Mouse (Mus musculus) layer of hippocampus, adult 11-12 months (tissue): ENCODE results near the gene Etv6.
"Not testable (repeated sequence)": the region's sequence is repeated elsewhere in the genome, so short reads cannot be mapped to it uniquely, and the experiment has no call there.

ENCODE experiments used
- DNase-seq: peaks from one replicate; pipeline ENCODE4 v3.0.0; 2022; ENCODE audit warnings: low spot score

Etv6 gene

DNA sequence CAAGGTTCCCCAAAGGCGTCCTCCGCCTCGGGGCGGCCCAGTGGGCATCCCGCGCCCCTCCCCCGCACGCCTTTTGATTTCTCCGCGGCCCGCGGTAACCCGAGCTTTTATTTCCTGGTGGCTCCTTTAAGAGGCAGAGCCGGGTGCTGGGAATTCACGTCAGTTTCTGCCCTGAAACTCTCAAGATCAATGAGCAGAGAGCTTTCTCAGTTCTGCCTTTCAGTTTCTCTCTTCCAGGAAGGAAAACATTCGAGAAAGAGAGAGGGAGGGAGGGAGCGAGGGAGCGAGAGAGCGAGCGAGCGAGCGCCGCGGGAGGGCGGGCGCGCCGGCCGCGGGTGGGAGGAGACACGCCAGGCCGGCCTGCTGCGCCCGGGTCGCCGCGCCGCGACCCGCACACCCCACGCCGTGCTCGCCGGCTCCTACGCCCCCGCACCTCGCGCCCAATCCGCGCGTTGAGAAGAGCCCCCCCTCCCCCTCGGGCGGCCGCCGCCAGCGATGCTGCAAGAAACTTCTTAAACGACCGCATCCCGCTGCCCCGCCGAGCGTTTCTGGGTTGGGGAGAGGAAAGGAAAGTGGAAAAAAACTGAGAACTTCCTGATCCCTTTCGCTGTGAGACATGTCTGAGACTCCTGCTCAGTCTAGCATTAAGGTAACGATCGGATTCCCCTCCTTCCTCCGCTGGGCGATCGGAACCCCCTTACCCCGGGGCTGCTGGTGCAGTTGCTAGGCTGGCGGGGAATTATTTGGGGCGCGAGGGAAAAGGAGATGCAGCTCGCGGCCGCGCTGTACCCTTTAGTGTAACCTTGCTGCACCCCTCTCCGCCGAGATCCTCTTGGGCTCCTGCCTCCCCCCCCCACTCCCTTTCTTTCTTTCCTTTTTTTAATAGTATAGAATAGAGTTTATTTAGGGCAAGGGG lies at the start of gene Etv6:
Etv6 (plus strand) TSS at position 211 of the 916 bp plus-strand sequence.
- DNase-seq = peak; percentile 83

GRCm38 (mm10) chr6:133986161-133986560 lies 49.3 kb upstream of the Etv6 start:
- no peak for DNase-seq

DNA sequence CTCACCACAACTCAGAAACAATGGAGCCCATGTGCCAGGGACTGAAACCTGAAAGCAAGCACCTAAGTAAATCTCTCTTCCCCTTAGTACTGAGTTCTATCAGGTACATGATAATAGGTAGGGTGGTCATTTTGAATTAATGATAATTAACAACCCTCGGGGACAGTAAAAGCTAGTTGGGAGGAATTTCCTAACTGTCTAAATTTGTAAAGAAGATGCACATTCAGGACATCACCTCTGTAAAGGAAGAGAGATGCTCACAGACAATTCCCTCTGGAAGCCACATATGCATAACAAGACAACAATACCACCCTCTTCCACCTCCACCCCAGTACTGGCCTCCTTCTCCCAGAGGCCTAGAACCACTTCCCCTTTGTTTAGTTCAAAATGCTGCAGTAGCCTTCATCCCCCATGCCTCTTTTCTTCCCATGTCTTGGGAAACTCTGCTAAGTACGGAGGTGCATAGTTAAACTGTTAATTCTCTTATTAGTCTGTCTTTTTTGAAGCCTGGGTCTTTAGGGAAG lies 48.4 kb upstream of the Etv6 start:
- no peak for DNase-seq

DNA sequence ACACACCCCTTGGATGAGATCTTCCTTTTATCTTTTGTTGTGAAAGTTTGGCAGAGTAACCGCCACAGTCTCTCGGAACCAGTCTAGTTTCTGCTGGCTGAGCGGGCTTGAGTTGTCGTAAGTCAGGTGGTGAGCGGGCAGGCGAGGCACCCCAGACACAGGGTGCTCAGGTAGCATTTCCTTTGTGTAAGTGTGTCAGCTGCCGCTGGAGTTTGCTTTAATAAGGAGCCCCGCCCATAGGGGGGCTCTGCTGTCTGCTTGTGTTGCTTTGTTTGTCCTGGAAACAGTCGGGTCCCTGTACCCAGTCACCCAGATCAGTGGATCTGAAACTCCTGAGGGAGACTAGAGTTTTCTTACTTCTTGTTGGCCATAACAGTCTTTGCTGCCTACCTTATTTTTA lies 47.5 kb upstream of the Etv6 start:
- no peak for DNase-seq

DNA sequence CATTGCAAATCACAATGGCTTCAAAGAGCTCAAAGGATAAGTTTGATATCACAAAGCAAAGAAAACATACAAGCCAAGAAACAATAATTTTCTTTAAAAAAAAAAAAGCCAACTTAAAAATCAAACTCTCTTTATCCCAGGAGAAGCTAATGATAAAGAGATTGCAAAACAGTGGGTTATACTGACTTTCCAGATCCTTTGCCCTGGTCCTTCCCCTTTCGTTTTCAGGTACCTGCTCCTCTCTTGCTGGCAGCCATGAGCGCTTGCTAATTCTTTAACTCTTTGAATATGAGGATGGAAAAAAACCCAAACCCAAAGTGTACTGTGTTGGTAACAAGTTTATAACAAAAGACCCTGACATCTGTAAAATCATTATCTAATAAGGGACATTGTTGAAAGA lies 38.0 kb upstream of the Etv6 start:
- DNase-seq = no peak

DNA sequence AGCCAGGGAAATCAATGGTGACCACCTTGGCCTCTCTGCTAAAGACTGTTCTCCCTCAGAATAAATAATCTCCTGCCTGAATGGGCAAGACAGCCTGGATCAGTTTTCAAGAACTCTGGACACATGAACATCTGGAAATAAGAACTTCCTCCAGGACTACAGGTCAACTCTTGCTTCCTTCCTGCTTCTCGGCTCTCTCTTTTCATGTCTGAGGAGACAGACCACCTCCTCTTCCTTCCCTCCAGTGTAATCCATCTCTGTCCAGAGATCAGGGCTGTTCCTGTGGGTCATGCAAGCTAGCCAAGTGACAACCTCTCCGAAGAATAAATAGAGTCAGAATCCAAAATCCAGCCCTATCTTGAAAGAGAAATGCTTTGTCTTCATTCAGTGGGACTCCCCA lies 37.6 kb upstream of the Etv6 start:
- DNase-seq = no peak

DNA sequence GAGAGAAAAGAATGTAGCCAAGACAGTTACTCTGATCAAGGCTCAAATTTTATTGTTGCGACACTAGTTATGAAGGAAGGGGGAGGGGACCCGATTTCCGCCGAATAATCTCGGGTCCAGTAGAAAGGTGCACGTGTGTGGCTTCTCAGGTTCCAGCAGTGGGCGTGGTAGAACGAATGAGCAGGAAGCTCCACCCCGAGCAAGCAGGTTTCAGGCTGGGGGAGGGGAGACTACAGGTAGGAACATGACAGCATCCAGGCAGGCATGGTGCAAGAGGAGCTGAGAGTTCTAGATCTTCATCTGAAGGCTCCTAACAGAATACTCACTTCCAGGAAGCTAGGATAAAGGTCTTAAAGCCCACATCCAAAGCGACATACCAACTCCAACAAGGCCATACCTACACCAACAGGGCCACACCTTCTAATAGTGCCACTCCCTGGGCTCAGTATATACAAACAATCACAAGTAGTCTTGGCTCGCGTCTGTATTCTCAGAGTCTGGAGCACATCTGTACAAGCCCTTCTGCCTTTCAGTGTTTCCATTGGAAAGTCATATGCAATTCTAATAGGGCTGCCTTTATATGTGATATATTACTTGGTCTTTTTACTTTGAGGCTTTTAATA lies 20.9 kb upstream of the Etv6 start:
- not testable (repeated sequence) for DNase-seq

DNA sequence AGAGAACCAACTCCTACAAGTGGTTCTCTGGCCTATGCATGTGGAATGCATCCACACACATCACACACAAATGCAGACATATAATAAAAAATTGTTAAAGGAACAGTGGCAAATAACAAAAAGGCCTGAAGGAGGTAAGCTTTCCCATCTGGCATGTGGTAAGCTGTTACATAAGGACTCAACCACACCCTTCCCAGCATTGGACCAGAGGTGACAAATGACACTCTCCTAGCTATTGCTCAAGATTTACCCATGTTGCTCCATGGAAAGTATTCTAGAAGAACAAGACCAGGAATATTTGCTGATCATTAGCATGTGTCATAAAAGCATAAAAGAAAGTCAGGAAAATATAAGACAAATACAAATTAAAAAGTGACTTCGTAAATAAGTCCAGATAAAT lies 16.7 kb upstream of the Etv6 start:
- DNase-seq = no peak

DNA sequence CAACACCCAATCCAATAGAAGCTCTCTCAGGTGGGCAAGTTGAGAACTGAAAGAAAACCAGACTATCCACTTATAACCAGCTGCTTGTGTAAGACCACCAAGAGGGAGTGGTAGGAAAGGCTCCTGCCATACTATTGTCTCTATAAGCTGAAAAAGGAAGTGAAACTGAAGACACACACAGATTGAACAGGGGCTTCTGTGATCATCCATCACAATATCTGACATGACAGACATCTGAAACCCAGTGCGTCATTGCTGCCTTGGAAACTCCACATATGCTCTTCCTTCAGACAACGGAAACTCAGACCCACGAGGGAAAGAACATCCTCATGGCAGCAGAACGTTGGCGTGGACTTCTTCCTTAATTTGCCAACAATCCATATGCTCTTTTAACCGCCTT lies 14.7 kb upstream of the Etv6 start:
- no peak for DNase-seq

DNA sequence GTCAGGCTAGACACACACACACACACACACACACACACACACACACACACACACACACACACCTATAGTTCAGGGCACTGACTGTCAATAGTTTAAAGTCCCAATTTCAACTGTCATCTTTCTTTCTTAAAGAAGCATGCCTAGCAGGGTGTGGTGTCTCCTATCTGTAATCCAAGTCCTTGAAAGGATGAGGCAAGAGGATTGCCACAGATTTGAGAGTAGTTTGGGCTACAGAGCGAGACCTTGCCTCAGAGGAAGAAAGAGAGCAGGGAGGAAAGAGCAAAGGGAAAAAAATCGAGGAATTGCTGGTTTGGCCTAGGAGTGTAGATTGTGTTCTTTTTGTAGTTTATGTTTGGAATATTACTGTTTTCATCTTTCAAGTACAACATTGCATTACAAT lies 9.2 kb upstream of the Etv6 start:
- no peak for DNase-seq

GRCm38 (mm10) chr6:134027022-134027421 lies 8.5 kb upstream of the Etv6 start:
- no peak for DNase-seq

DNA sequence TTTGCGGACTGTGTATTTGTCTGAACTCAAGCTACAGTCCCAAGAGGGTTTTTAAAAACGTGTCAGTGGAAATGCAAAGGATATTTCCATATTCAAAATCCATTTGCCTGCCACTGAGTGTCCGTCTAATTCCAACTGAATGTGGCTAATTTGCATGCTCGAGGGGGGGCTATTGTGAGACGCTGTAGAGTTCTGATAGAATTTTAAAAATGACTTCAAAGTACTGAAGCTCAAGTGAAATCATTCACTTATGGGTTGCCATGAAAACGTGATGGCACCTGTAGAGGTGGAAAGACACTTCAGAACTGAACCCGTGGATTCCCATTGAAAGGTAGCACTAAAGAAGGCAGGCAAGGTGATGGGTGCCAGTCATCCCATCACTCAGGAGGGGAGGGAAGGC lies 3.0 kb upstream of the Etv6 start:
- DNase-seq = no peak

DNA sequence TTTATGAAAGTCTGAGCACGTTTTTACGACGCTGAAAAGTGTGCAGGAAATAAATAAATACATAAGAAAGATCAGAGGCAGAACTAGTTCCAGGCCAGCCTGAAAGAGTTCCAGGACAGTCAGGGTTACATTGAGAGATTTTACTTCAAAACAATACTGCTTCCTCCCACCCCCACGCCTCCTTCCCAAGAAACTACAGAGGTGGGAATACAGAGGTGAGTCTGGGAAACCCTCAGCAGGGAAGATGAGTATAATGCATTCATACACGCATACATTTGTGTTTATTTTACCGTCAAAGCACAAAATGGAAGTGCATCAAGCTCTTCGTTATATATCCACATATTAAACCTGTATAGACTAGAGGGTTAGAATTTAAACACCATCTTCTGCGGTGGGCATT lies 1.1 kb upstream of the Etv6 start:
- DNase-seq = no peak

DNA sequence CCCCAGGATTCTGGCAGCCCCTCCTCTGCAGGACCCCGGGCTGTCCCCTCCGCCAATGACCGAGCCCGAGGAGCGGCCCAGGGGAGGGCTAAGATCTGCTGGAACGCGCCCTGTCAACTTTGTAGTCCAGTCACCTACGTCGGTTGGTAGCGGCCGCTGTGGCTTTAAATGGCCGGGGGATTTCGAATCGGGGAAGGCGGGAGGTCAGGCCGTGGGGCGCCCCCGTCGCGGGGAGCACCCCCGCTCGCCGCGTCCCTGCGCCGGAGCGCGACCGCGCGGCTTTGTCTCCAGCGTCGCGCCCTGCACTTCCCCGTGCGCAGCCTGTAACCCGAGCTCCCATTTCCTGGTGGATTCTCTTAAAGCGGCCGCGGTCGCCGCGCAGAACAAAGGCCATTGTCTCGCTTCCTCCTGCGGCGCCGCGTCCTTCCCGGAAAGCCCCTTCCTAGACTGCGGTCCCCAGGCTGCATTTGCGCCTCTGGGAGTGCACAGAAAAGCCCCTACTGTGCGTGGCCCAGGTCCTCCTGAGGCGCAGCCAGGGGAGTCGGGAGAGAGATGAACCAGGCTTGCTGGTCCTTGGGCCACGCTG lies 503 bp upstream of the Etv6 start:
- DNase-seq = peak; percentile 80

DNA sequence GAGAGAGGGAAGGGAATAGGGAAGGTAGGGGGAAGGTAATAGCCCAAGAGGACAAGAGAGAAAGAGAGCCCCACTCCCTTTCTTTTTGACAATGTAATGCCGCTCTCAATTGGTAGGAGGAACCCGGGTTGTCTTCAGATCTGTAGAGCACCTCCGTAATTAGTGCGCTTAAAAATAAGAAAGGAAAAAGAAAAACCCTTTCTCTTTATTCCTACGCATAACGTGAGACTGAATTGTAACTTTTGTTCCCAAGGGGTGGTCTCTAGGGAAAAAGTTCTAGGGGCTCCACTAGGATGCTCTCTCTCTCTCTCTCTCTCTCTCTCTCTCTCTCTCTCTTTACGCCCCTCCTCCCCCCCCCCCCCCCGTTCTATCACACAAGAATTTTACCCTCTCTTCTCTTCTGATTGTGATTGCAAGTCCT lies 1.0 kb downstream of the Etv6 start:
- DNase-seq = no peak

- DNase-seq = no peak
These were observed 1.5 kb downstream of the Etv6 start for GRCm38 (mm10) chr6:134036951-134037431.

DNA sequence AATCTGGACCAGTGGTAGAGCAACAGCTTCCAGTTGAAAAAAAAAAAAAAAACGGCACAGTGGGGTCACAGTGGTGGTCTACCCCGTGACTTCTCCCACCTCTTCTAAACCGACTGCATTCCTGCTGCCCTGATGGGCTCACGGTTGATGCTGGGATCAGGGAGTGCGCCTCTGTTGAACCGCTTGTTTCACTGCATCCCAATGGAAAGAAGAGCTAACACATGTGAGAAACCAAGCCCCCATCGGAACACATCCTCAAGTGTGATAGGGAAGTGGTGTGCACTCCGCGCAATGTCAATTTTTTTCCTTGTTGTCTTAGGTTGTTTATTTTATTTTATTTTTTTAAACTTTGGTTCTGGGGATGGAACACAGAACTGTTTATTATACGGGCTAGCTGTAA lies 2.5 kb downstream of the Etv6 start:
- DNase-seq = no peak

GRCm38 (mm10) chr6:134038881-134039280 lies 3.4 kb downstream of the Etv6 start:
- no peak for DNase-seq

- DNase-seq = no peak
These were observed 3.9 kb downstream of the Etv6 start for GRCm38 (mm10) chr6:134039351-134039750.

DNA sequence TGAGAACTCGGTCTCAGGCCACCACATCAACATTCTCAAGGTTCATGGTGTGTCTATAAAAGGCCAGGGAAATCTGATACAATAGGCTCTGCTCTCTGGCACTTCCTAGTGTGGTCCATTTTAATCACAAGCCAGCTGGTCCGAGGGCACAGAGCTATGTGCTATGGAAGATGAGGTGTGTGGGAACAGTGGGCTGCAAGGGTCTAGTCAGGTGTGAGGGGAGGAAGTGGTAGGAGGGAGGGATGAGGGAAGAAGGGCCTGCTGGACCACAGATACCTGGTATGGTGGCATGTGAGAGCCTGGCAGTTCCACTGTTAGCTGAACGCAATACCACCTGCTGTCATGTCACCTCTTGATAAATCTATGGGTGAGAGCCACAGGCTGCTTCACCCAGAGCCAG lies 4.8 kb downstream of the Etv6 start:
- DNase-seq = no peak

DNA sequence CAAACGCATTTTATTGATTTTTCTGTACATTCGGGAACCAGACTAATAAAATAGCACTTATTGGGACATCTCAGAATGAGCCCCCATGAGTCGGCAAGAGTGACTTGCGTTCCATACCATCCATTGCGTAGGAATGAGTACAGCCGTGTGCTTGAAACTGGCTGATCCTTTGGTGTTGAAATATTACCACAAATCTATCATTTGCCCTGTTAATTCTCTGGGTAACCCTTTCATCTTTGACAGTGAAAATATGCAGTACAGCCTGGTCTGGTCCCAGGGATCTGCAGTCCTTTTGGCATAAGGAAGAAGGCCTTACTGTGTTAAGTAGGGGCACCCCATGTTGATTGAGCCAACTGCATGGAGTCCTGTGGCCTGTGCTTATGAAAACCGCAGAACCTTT lies 5.8 kb downstream of the Etv6 start:
- no peak for DNase-seq

GRCm38 (mm10) chr6:134041916-134042315 lies 6.4 kb downstream of the Etv6 start:
- DNase-seq = no peak

- no peak for DNase-seq
These were observed 8.0 kb downstream of the Etv6 start for GRCm38 (mm10) chr6:134043545-134043944.
